Mouse (Mus musculus): ENCODE measurements at regions not wholly inside any gene's neighbourhood (a gene's known extent, or its start where the extent isn't known, plus 50 kb on each side); places are given as distances from the start of the nearest gene placed in this dataset.
"Not testable (repeated sequence)": the region's sequence is repeated elsewhere in the genome, so short reads cannot be mapped to it uniquely, and the experiment has no call there.

- TF ChIP-seq MYOG (IDR thresholded peaks at IDR 0.05; ENCODE audit: control insufficient read depth in 1 of 3, insufficient read depth in 1 of 3, insufficient read length in 2 of 3, low read depth in 2 of 3); TCF12 (IDR thresholded peaks at IDR 0.05; ENCODE audit: insufficient read depth, poor library complexity, severe bottlenecking); E2F4 (IDR thresholded peaks at IDR 0.05; ENCODE audit: insufficient read depth); CEBPB (IDR thresholded peaks at IDR 0.05; ENCODE audit: insufficient read depth, poor library complexity, severe bottlenecking); MYOD1 (IDR thresholded peaks at IDR 0.05; ENCODE audit: control insufficient read depth in 1 of 3, insufficient read length in 2 of 3, low read depth in 2 of 3): not testable (repeated sequence)
Observed at GRCm38 (mm10) chr12:74808571-74808970, 368.6 kb downstream of the Kcnh5 start.
